Mouse (Mus musculus) heart, embryonic 15.5 days (tissue): Measurements from ENCODE around the gene Fam181a. TPM values are rescaled to one million over a fixed set of nuclear protein-coding genes. Genes with fewer than 3 reads are reported as not detected.

Experiments
- ATAC-seq: fragments of 200-750 bp; cut with Nextera tagmentation; replicated peaks from 2 replicates; pipeline ENCODE4 v1.8.0; 2017; ENCODE audit warnings: low read depth, moderate TSS enrichment; ENCODE audit not compliant: insufficient number of reproducible peaks, insufficient read depth, low FRiP score
- H3K27ac ChIP-seq: fragments of 300-500 bp; sonication (generic); 2 replicates; pipeline ENCODE4 v1.5.1; 2015; ENCODE audit warnings: mild to moderate bottlenecking, inconsistent platforms
- H3K27me3 ChIP-seq: fragments of 300-500 bp; sonication (generic); 2 replicates; pipeline ENCODE4 v1.6.1; 2015; ENCODE audit warnings: inconsistent platforms
- H3K36me3 ChIP-seq: fragments of 300-500 bp; sonication (generic); 2 replicates; pipeline ENCODE4 v1.6.1; 2015; ENCODE audit warnings: mild to moderate bottlenecking, inconsistent platforms
- H3K4me1 ChIP-seq: fragments of 300-500 bp; sonication (generic); replicated peaks from 2 replicates; pipeline ENCODE4 v1.6.1; 2015; ENCODE audit warnings: inconsistent platforms
- H3K4me2 ChIP-seq: fragments of 300-500 bp; sonication (generic); 2 replicates; pipeline ENCODE4 v1.6.1; 2015; ENCODE audit warnings: inconsistent platforms, mild to moderate bottlenecking, moderate library complexity
- H3K4me3 ChIP-seq: fragments of 300-500 bp; sonication (generic); 2 replicates; pipeline ENCODE4 v1.5.1; 2015; ENCODE audit warnings: mild to moderate bottlenecking, inconsistent platforms
- H3K9ac ChIP-seq: fragments of 300-500 bp; sonication (generic); 2 replicates; pipeline ENCODE4 v1.6.1; 2015; ENCODE audit warnings: mild to moderate bottlenecking, inconsistent platforms
- H3K9me3 ChIP-seq: fragments of 300-500 bp; sonication (generic); replicated peaks from 2 replicates; pipeline ENCODE4 v1.6.1; 2016; ENCODE audit warnings: inconsistent platforms
- WGBS: fragments of 180-500 bp; shearing (Covaris S2); methylation state at CpG from one replicate; pipeline ENCODE4 v1.1.7; 2015; ENCODE audit warnings: mixed read lengths; 5-methylcytosine and 5-hydroxymethylcytosine counted together
- polyA plus RNA-seq: library from polyadenylated mRNA; unstranded; fragments of >200 nt; fragmentation: Nextera tagmentation; extraction: Ambion mirVana; gene quantifications from 2 replicates; pipeline ENCODE4 v1.2.1, GENCODE M21; 2015

Gene Fam181a
- polyA plus RNA-seq, 1 experiment from 2014 or later, result not detected

DNA sequence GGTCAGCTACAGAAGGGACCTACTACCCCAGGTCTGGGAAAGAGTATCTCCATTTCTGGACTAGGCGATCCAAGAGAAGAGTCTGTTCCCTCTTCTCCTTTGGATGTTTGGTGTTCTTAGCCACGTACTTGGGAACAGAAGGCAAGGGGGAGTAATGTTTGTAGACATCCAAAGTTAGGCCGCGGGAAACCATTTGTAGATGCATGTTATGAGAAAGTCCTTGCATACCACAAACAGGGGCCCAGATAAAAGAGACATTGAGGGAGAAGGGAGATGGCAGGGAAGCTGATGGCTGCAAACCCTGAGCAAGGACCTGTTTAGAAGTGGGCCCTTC is 45.6 kb downstream of the Fam181a start:
- no peak overlapping the region for H3K4me3 ChIP-seq
- H3K9me3 ChIP-seq, result no peaks in the 10 kb centered on the region
- no peak for ATAC-seq
- WGBS, result 86% methylated on average over 4 of the region's 4 CpGs
- H3K27ac ChIP-seq, result peak overlapping the region; percentile 91
- no peaks in the 10 kb centered on the region for H3K36me3 ChIP-seq
- H3K27me3 ChIP-seq, result no peaks in the 10 kb centered on the region
- H3K9ac ChIP-seq, result no peak overlapping the region
- peaks cover 46% of the 10 kb centered on the region for H3K4me1 ChIP-seq
- H3K4me2 ChIP-seq, result peak overlapping the region; percentile 59; the same call in 1 of the 2 replicates

DNA sequence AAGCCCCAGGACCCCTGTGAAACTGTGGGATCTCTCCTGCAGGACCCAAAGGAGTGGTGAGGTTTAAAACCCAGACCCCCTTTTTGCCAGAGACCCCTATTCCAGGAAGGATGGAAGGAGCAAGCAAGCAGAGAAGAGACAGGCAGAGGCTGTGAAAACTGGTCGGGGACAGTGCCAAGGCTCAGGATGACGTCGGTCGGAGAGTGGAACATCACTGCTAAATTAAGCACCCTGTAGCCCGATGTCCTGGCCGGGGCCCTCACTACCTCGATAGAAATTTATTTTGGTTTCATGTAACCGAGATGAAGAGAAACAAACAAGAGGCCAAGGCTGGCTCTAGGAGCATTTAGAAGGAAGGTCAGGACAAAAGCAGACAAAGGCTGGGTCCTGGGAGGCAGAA is 47.4 kb downstream of the Fam181a start:
- Histone ChIP-seq H3K9ac (no peak overlapping the region), H3K9me3 (no peaks in the 10 kb centered on the region), H3K4me1 (peaks cover 49% of the 10 kb centered on the region), H3K36me3 (no peaks in the 10 kb centered on the region), H3K27ac (peak overlapping the region; percentile 66), H3K27me3 (no peaks in the 10 kb centered on the region), H3K4me2 (0 out of 2 replicates have a peak overlapping the region, but pooled peaks have one; percentile 13), H3K4me3 (no peak overlapping the region)
- no peak for ATAC-seq
- 52% methylated on average over 8 of the region's 8 CpGs for WGBS

GRCm38 (mm10) chr12:103358951-103359801 is 48.4 kb downstream of the Fam181a start:
- Histone ChIP-seq H3K36me3 (no peaks in the 10 kb centered on the region), H3K27me3 (no peaks in the 10 kb centered on the region), H3K9ac (no peak overlapping the region), H3K9me3 (no peaks in the 10 kb centered on the region), H3K4me1 (peaks cover 46% of the 10 kb centered on the region), H3K27ac (peak overlapping the region; percentile 66; the same call in 1 of the 2 replicates), H3K4me2 (no peak overlapping the region), H3K4me3 (no peak overlapping the region)
- ATAC-seq, result no peak
- WGBS, result 44% methylated on average over 4 of the region's 4 CpGs

DNA sequence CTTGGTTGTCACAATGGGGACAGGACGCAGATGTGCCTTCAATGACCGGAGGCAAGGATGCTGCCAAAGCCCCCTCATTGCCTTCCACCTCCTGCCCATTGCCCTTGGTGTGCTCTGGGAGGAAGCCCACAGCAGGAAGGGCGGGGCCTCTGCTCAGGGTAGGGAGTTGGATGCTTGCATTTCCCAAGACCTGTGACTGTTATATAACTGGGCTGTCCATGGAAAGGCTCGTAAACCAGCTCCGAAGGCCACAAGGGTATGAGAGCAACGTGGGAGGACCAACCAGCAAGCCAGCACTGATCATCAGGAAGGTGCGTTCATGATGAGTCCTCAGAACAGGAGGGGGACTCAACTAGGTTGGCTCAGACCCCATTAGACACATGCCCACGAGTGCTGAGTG is 50.0 kb downstream of the Fam181a start:
- Histone ChIP-seq H3K9ac (no peak overlapping the region), H3K36me3 (no peaks in the 10 kb centered on the region), H3K4me1 (peaks cover 39% of the 10 kb centered on the region), H3K27me3 (no peaks in the 10 kb centered on the region), H3K27ac (no peak overlapping the region), H3K4me2 (no peak overlapping the region), H3K4me3 (no peak overlapping the region), H3K9me3 (no peaks in the 10 kb centered on the region)
- no peak for ATAC-seq
- WGBS, result 81% methylated on average over 8 of the region's 8 CpGs

DNA sequence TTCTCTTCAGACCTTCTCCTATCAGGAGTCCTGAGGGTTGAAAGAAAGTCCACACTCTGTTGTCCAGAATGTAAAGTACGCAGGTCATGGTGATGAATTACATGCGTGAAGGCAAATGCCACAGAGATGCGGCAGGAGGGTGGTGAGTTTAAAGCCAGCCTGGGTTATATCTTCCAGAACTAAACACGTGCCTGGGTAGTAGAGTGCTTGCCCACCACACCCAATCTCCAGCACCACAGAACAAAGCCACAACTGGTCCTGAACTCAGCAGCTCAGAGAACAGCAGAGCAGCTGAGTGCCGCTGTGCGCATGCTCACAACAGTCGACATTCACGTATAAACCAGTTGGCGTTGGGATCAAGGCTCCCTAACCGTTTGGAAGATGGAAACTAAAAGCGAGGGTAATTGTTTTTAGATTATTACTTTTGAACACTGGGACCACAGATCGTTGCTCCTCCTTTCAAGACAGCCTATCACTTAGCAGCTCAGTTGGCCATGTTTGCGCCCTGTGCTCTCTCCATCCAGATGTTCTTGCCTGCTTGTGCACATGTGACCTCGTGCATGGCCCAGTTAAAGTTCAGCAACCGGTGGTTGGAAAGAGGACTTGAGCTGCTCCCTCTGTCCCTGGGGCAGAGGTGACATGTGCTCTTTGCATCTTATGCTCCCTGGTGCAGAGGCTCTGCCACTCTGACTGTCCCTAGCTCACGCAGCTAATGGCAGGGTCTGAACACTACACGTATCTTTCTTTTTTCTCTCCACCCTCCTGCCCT is 50.9 kb downstream of the Fam181a start:
- peak overlapping the region; percentile 41 for H3K27ac ChIP-seq
- WGBS, result 81% methylated on average over 17 of the region's 17 CpGs
- no peak for ATAC-seq
- H3K9me3 ChIP-seq, result no peaks in the 10 kb centered on the region
- H3K4me1 ChIP-seq, result peaks cover 31% of the 10 kb centered on the region
- no peaks in the 10 kb centered on the region for H3K36me3 ChIP-seq
- H3K4me2 ChIP-seq, result no peak overlapping the region
- H3K9ac ChIP-seq, result no peak overlapping the region; the same call in 1 of the 2 replicates
- H3K4me3 ChIP-seq, result no peak overlapping the region
- H3K27me3 ChIP-seq, result no peaks in the 10 kb centered on the region

DNA sequence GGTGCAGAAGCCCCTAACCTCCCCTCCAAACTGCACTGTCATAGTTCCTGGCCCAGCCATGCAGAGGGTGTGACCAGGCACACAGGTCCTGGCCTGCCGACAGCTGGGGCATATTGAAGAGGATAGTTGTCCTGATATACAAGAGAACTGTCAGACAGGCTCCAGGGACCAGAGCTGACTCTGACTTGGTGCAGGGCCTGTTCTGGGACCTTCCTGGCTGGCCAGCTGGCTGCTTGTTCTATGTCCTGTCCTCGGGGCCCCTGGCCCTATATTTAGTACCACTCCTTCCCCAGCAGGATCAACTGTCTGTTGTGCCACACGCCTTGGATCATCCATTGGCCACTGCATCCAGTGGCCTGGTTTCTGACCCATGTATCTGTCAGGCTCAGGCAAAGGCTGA is 51.6 kb downstream of the Fam181a start:
- no peaks in the 10 kb centered on the region for H3K27me3 ChIP-seq
- H3K4me3 ChIP-seq, result no peak overlapping the region
- ATAC-seq, result no peak
- H3K9ac ChIP-seq, result no peak overlapping the region; the same call in 1 of the 2 replicates
- no peak overlapping the region for H3K4me2 ChIP-seq
- H3K4me1 ChIP-seq, result peaks cover 28% of the 10 kb centered on the region
- H3K27ac ChIP-seq, result peak overlapping the region; percentile 41
- 50% methylated on average over 3 of the region's 3 CpGs for WGBS
- H3K36me3 ChIP-seq, result no peaks in the 10 kb centered on the region
- no peaks in the 10 kb centered on the region for H3K9me3 ChIP-seq

Other genes with a start within 250 kb of the Fam181a start
- 0.25 and 0.37 TPM in 2 replicates for gene Prima1, start 68.8 kb upstream of the Fam181a start, polyA plus RNA-seq
- gene Asb2, start 45.0 kb downstream of the Fam181a start, polyA plus RNA-seq, result 194 and 219 TPM in 2 replicates
- gene Otub2, start 77.7 kb downstream of the Fam181a start, polyA plus RNA-seq, result 9.9 and 11.2 TPM in 2 replicates
- gene 9330161L09Rik, start 96.8 kb downstream of the Fam181a start, polyA plus RNA-seq, result 0.19 and 0.42 TPM in 2 replicates
- gene Ddx24, start 114.9 kb downstream of the Fam181a start, polyA plus RNA-seq, result 56.9 and 79.8 TPM in 2 replicates
- gene Ifi27, start 123.2 kb downstream of the Fam181a start, polyA plus RNA-seq, result 38.0 and 54.9 TPM in 2 replicates
- 13.8 and 20.7 TPM in 2 replicates for gene Ifi27l2a, start 132.7 kb downstream of the Fam181a start, polyA plus RNA-seq
- gene Ifi27l2b, start 146.2 kb downstream of the Fam181a start, polyA plus RNA-seq, result 0.19 and 0.29 TPM in 2 replicates
- gene Ppp4r4, start 221.3 kb downstream of the Fam181a start, polyA plus RNA-seq, result 0.23 and 0.32 TPM in 2 replicates